Mouse (Mus musculus): ENCODE data around the gene Ampd3.

Gene Ampd3

GRCm38 (mm10) chr7:110750834-110751233, 17.2 kb upstream of the Ampd3 start:
- H3K36me3 ChIP-seq (ENCODE audit: control insufficient read depth, insufficient read depth, low read length, poor library complexity, severe bottlenecking) = no peaks in the 10 kb centered on the region
- DNase-seq (ENCODE audit: low read depth, low spot score) = no peak
- no peaks in the 10 kb centered on the region for H3K27me3 ChIP-seq (ENCODE audit: control insufficient read depth, insufficient read depth, low read length, poor library complexity, severe bottlenecking)

- no peaks in the 10 kb centered on the region for H3K27me3 ChIP-seq (ENCODE audit: control insufficient read depth, insufficient read depth, low read length, poor library complexity, severe bottlenecking)
- no peak for DNase-seq (ENCODE audit: low read depth, low spot score)
- no peaks in the 10 kb centered on the region for H3K36me3 ChIP-seq (ENCODE audit: control insufficient read depth, insufficient read depth, low read length, poor library complexity, severe bottlenecking)
These were observed 16.4 kb upstream of the Ampd3 start for GRCm38 (mm10) chr7:110751634-110752033.

- no peak for DNase-seq (ENCODE audit: low read depth, low spot score)
- H3K36me3 ChIP-seq (ENCODE audit: control insufficient read depth, insufficient read depth, low read length, poor library complexity, severe bottlenecking) = no peaks in the 10 kb centered on the region
- H3K27me3 ChIP-seq (ENCODE audit: control insufficient read depth, insufficient read depth, low read length, poor library complexity, severe bottlenecking) = no peaks in the 10 kb centered on the region
These were observed 14.7 kb upstream of the Ampd3 start for GRCm38 (mm10) chr7:110753310-110753709.

- DNase-seq (ENCODE audit: low read depth, low spot score) = no peak
- no peaks in the 10 kb centered on the region for H3K27me3 ChIP-seq (ENCODE audit: control insufficient read depth, insufficient read depth, low read length, poor library complexity, severe bottlenecking)
These were observed 14.1 kb upstream of the Ampd3 start for GRCm38 (mm10) chr7:110753926-110754330.

GRCm38 (mm10) chr7:110756440-110756839, 11.6 kb upstream of the Ampd3 start:
- H3K27me3 ChIP-seq (ENCODE audit: control insufficient read depth, insufficient read depth, low read length, poor library complexity, severe bottlenecking) = no peaks in the 10 kb centered on the region
- no peaks in the 10 kb centered on the region for H3K36me3 ChIP-seq (ENCODE audit: control insufficient read depth, insufficient read depth, low read length, poor library complexity, severe bottlenecking)
- DNase-seq (ENCODE audit: low read depth, low spot score) = peak; percentile 43

More at GRCm38 (mm10) chr7:110753926-110754330, 14.1 kb upstream of the Ampd3 start:
- H3K36me3 ChIP-seq (ENCODE audit: control insufficient read depth, insufficient read depth, low read length, poor library complexity, severe bottlenecking) = no peaks in the 10 kb centered on the region

GRCm38 (mm10) chr7:110762605-110763180, 5.3 kb upstream of the Ampd3 start:
- H3K27me3 ChIP-seq (ENCODE audit: control insufficient read depth, insufficient read depth, low read length, poor library complexity, severe bottlenecking) = no peaks in the 10 kb centered on the region
- no peaks in the 10 kb centered on the region for H3K36me3 ChIP-seq (ENCODE audit: control insufficient read depth, insufficient read depth, low read length, poor library complexity, severe bottlenecking)
- no peak for DNase-seq (ENCODE audit: low read depth, low spot score)

GRCm38 (mm10) chr7:110768451-110769064, 552 bp downstream of the Ampd3 start:
- no peaks in the 10 kb centered on the region for H3K36me3 ChIP-seq (ENCODE audit: control insufficient read depth, insufficient read depth, low read length, poor library complexity, severe bottlenecking)
- H3K27me3 ChIP-seq (ENCODE audit: control insufficient read depth, insufficient read depth, low read length, poor library complexity, severe bottlenecking) = no peaks in the 10 kb centered on the region
- DNase-seq (ENCODE audit: low read depth, low spot score) = peak; percentile 43

GRCm38 (mm10) chr7:110769094-110769493, 1.1 kb downstream of the Ampd3 start:
- H3K36me3 ChIP-seq (ENCODE audit: control insufficient read depth, insufficient read depth, low read length, poor library complexity, severe bottlenecking) = no peaks in the 10 kb centered on the region
- no peaks in the 10 kb centered on the region for H3K27me3 ChIP-seq (ENCODE audit: control insufficient read depth, insufficient read depth, low read length, poor library complexity, severe bottlenecking)
- DNase-seq (ENCODE audit: low read depth, low spot score) = peak; percentile 56

- no peak for DNase-seq (ENCODE audit: low read depth, low spot score)
- no peaks in the 10 kb centered on the region for H3K27me3 ChIP-seq (ENCODE audit: control insufficient read depth, insufficient read depth, low read length, poor library complexity, severe bottlenecking)
- H3K36me3 ChIP-seq (ENCODE audit: control insufficient read depth, insufficient read depth, low read length, poor library complexity, severe bottlenecking) = no peaks in the 10 kb centered on the region
These were observed 2.9 kb downstream of the Ampd3 start for GRCm38 (mm10) chr7:110770949-110771348.

- Histone ChIP-seq H3K27me3 (ENCODE audit: control insufficient read depth, insufficient read depth, low read length, poor library complexity, severe bottlenecking) (no peaks in the 10 kb centered on the region), H3K36me3 (ENCODE audit: control insufficient read depth, insufficient read depth, low read length, poor library complexity, severe bottlenecking) (no peaks in the 10 kb centered on the region)
- no peak for DNase-seq (ENCODE audit: low read depth, low spot score)
These were observed 4.3 kb downstream of the Ampd3 start for GRCm38 (mm10) chr7:110772343-110772742.

- H3K36me3 ChIP-seq (ENCODE audit: control insufficient read depth, insufficient read depth, low read length, poor library complexity, severe bottlenecking) = no peaks in the 10 kb centered on the region
- DNase-seq (ENCODE audit: low read depth, low spot score) = peak; percentile 67
- no peaks in the 10 kb centered on the region for H3K27me3 ChIP-seq (ENCODE audit: control insufficient read depth, insufficient read depth, low read length, poor library complexity, severe bottlenecking)
These were observed 5.4 kb downstream of the Ampd3 start for GRCm38 (mm10) chr7:110773204-110774002.

- DNase-seq (ENCODE audit: low read depth, low spot score) = no peak
- Histone ChIP-seq H3K27me3 (ENCODE audit: control insufficient read depth, insufficient read depth, low read length, poor library complexity, severe bottlenecking) (no peaks in the 10 kb centered on the region), H3K36me3 (ENCODE audit: control insufficient read depth, insufficient read depth, low read length, poor library complexity, severe bottlenecking) (no peaks in the 10 kb centered on the region)
These were observed 6.1 kb downstream of the Ampd3 start for GRCm38 (mm10) chr7:110774077-110774476.

- no peak for DNase-seq (ENCODE audit: low read depth, low spot score)
- no peaks in the 10 kb centered on the region for H3K27me3 ChIP-seq (ENCODE audit: control insufficient read depth, insufficient read depth, low read length, poor library complexity, severe bottlenecking)
- no peaks in the 10 kb centered on the region for H3K36me3 ChIP-seq (ENCODE audit: control insufficient read depth, insufficient read depth, low read length, poor library complexity, severe bottlenecking)
These were observed 6.7 kb downstream of the Ampd3 start for GRCm38 (mm10) chr7:110774674-110775073.

- DNase-seq (ENCODE audit: low read depth, low spot score) = no peak
- Histone ChIP-seq H3K36me3 (ENCODE audit: control insufficient read depth, insufficient read depth, low read length, poor library complexity, severe bottlenecking) (no peaks in the 10 kb centered on the region), H3K27me3 (ENCODE audit: control insufficient read depth, insufficient read depth, low read length, poor library complexity, severe bottlenecking) (no peaks in the 10 kb centered on the region)
These were observed 9.4 kb downstream of the Ampd3 start for GRCm38 (mm10) chr7:110777146-110778001.

Measured in splenic B cell, adult 2 months (primary cell).